Mouse (Mus musculus) retina, embryonic 14.5 days (tissue): Measurements from ENCODE around the gene Olfr127.
"Not testable (repeated sequence)": the region's sequence is repeated elsewhere in the genome, so short reads cannot be mapped to it uniquely, and the experiment has no call there.

Source experiments
- DNase-seq: peaks from one replicate; pipeline ENCODE4 v3.0.0-alpha.2; 2015; ENCODE audit warnings: low spot score

Olfr127 gene

DNA sequence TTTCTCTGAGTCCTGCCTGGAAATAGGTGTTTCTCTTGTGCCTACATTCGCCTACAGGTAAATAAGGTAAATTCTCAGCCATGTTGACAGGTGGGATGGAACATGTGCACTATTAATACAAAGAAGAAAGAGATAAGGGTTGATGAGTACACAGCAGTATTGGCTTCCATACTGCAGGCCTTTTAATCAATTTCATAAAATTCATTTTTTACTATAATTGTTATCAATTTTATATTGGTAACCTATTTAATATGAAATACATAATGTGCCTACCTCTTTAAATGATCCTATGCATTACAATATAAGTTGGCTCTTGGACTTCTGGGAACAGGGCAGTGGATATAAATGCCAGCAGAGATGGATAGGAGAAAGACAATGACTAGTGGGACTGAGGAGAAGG, at the start of gene Olfr127:
Gene Olfr127 (plus strand): TSS at position 301 of the 400 bp plus-strand sequence.
- DNase-seq = no peak

DNA sequence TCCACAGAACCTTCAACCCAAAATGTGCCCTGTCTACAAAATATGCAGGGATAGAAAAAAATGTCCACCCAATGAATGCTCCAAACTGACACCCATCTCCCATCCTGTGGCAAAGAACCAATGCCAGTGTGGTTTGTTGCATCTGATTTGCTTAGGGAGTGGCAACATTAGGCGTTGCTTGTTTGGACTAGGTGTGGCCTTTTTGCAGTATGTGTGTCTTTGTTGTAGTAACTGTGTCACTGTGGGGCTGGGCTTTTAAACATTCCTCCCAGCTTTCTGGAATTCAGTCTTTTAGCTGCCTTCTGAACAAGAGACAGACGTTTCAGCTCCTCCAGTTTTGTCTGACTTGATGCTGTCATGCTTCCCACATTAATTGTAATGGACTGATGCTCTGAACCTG, 36.3 kb upstream of the Olfr127 start:
- DNase-seq = no peak

DNA sequence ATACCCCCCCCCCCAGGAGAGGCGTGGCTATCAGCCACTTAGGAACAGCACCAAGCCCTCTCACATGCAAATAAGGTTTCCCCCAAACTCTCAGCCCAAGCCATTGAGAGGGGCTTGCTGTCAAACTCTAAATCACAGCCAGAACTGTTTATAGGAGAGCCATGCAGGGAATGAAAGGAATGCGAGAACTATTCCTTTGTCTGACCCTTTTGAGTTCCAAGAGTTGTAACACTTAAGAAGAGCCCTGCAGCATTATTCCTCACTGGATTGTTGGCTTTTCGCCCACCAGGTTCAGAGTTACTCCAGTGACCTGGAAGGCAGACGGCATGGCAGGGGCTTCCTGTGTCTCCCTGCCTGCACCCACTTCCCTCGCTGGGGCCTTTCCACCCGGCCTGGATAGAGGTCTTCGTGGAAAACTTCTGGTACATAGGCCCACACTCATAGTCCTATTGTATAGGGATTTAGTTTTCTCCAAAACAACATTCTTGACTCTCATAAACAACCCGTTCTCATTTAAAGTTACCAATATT, 30.5 kb upstream of the Olfr127 start:
- no peak for DNase-seq

DNA sequence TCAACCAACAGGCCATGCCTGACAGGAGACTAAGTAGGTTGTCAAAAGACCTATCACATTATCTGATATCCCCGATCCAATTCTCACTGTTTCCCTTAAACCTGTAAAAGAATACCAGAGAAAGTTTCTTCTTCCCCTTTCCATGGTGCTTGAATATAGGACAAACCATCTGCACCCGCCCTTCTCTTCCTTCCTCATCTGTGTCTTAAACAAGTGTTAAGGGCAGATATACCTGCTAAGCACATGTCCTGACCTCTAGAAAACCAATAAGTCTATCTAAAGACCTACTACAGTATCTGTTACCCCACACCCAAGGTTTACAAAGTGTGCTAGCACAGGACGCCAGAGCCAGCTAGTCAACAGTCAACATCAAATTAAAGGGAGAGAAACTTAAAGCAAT, 26.4 kb upstream of the Olfr127 start:
- no peak for DNase-seq

DNA sequence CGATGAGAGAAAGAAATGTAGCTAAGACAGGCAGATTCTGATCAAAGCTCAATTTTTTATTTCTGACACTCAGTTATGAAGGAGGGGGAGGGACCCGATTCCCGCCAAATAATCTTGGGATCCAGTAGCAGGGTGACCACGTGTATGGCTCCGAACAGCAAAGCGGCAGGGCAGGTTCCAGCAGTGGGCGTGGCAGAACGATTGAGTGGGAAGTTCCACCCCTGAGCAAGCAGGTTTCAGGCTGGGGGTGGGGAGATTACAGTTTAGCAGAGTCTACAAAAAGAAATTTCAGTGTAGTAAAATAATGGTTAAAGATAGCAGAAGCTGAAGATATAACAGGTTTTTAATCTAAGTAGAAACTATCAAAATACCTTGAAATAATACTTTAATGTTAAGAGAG, 6.6 kb downstream of the Olfr127 start:
- DNase-seq = not testable (repeated sequence)

DNA sequence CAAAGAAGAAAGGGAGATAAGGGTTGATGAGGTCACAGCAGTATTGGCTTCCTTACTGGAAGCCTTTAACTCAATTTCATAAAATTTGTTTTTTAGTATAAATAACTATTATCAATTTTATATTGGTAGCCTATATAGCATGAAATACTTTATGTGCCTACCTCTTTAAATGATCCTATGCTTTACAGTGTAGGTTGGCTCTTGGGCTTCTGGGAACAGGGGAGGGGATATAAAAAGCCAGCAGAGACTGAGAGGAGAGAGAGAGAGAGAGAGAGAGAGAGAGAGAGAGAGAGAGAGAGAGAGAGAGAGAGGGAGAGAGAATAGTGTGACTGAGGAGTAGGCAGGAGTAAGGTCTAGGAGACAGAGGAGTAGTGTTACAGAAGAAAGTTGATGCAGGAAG, 20.0 kb downstream of the Olfr127 start, which contains the start of gene Olfr128:
Gene Olfr128 (plus strand): TSS at position 301 of the 400 bp plus-strand sequence.
- DNase-seq = no peak

DNA sequence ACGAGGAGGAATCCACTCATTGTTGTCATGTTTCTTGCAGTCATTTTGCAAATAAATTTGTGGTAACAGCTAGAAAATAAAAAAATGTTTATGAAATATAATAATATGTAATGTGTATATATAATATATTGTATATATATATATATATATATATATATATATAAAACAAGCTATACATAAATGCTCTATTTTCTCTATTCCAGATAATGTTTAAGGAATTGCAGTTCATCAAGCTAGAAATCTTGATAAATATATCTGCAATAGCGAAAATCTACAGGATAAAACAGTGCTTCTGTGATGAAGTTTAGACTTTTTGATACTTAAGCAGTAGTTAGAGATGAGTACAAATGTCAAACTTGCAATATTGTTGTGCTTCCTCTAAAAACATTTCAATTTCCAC, 52.7 kb downstream of the Olfr127 start, which contains the start of gene Olfr761:
Gene Olfr761 (minus strand): TSS at position 101 of the 400 bp plus-strand sequence.
- DNase-seq = no peak
